In genomic region chr14:118848171-118848570, GRCm38 (mm10) we compare ENCODE assay signal across 24 mouse cellular contexts.
DNase-seq lines count a peak whose midpoint lies in the region; ATAC-seq and TF ChIP-seq lines count a peak whose summit lies in the region.
"Had no signal": no experiment of that assay in that cellular context is flagged by ENCODE, and none has a peak within 500 bp of the region (broad histone marks: within the 10 kb centered on the region; RNA-seq: fewer than 3 reads in every experiment).

No protein-coding gene starts in this region.

- no peaks in the 10 kb centered on the region for H3K36me3 ChIP-seq in liver, adult 2 months (ENCODE audit: control insufficient read depth, insufficient read depth, low read length)
- H3K36me3 ChIP-seq in intestine, postnatal 0 days (ENCODE audit: control insufficient read depth, insufficient read depth): no peaks in the 10 kb centered on the region
- H3K36me3 ChIP-seq in stomach, embryonic 16.5 days (ENCODE audit: control insufficient read depth, insufficient read depth, low read length): no peaks in the 10 kb centered on the region
- H3K36me3 ChIP-seq: embryonic facial prominence, embryonic 12.5 days; heart, embryonic 12.5 days; hindbrain, embryonic 10.5 days; limb, embryonic 15.5 days had no signal

- no peak overlapping the region for H3K27ac ChIP-seq in liver, adult 2 months (replicated peaks; ENCODE audit: insufficient read depth, low read depth, low read length)
- no peak overlapping the region for H3K27ac ChIP-seq in intestine, postnatal 0 days (ENCODE audit: low read depth, low read length)
- H3K27ac ChIP-seq in stomach, embryonic 16.5 days (ENCODE audit: low read length): peak overlapping the region; percentile 37
- H3K27ac ChIP-seq: embryonic facial prominence, embryonic 12.5 days; forebrain, embryonic 13.5 days; gastrocnemius, adult 2 months; hindbrain, embryonic 10.5 days; kidney, postnatal 0 days; left cerebral cortex, adult 2 months; limb, embryonic 15.5 days; macrophage had no signal

- no peak for TF ChIP-seq CTCF in liver, adult 2 months (IDR thresholded peaks at IDR 0.05; ENCODE audit: low read depth, low read length)
- no peak for TF ChIP-seq CTCF in intestine, postnatal 0 days (IDR thresholded peaks at IDR 0.05; ENCODE audit: low read depth)

- ATAC-seq in intestine, postnatal 0 days: peak; percentile 33; the same call in 1 of the 2 replicates
- ATAC-seq in stomach, embryonic 16.5 days (ENCODE audit: insufficient read depth, low FRiP score): 0 out of 2 replicates have a peak, but pooled peaks have one; percentile 43
- ATAC-seq: forebrain, embryonic 13.5 days had no signal

- no peak overlapping the region for H3K4me2 ChIP-seq in intestine, postnatal 0 days (replicated peaks; ENCODE audit: low read depth)
- no peak overlapping the region for H3K4me2 ChIP-seq in stomach, embryonic 16.5 days (ENCODE audit: low read depth, low read length)
- H3K4me2 ChIP-seq: embryonic facial prominence, embryonic 12.5 days; forebrain, embryonic 13.5 days; heart, embryonic 12.5 days; limb, embryonic 15.5 days had no signal

- WGBS in liver, adult 2 months: 21% methylated on average over 7 of the region's 7 CpGs
- WGBS in intestine, postnatal 0 days: 45% methylated on average over 7 of the region's 7 CpGs
- WGBS in stomach, embryonic 16.5 days: 59% methylated on average over 7 of the region's 7 CpGs

- peak; percentile 80 for DNase-seq in liver, adult 2 months (ENCODE audit: extremely low read depth, low read depth, low spot score)
- DNase-seq in liver: no peak
- DNase-seq in lung, postnatal 14 days: peak; percentile 40
- DNase-seq in MN1 (ENCODE audit: low spot score): no peak
- DNase-seq in gastrocnemius, postnatal 14 days: no peak
- no peak for DNase-seq in spleen, postnatal 14 days (ENCODE audit: low spot score in 2 of 2)
- DNase-seq: adrenal gland, postnatal 25 days; gastrocnemius, adult 2 months; heart, postnatal 10 days; kidney, adult 2 months; left cerebral cortex, postnatal 4 days; right cerebral cortex, adult 18-20 months; right cerebral cortex, postnatal 4 days; thymus, postnatal 14 days had no signal

- intact Hi-C loops in gastrocnemius, postnatal 14 days (cut with DNase I; ENCODE audit: low total_unique reads): no loop called here

- H3K4me1 ChIP-seq in liver, adult 2 months (ENCODE audit: control insufficient read depth, insufficient read depth, low read length): peaks cover 3% of the 10 kb centered on the region; the same call in 1 of the 2 replicates
- H3K4me1 ChIP-seq in intestine, postnatal 0 days (replicated peaks; ENCODE audit: control insufficient read depth, insufficient read depth, low read length): no peaks in the 10 kb centered on the region
- no peaks in the 10 kb centered on the region; the same call in none of the 2 replicates for H3K4me1 ChIP-seq in stomach, embryonic 16.5 days (ENCODE audit: control insufficient read depth, insufficient read depth, low read length)
- H3K4me1 ChIP-seq: embryonic facial prominence, embryonic 12.5 days; heart, embryonic 12.5 days; hindbrain, embryonic 10.5 days; limb, embryonic 15.5 days had no signal

- H3K79me2 ChIP-seq in liver, adult 2 months (ENCODE audit: control insufficient read depth, insufficient read depth, low read length): no peaks in the 10 kb centered on the region

- no peak overlapping the region for H3K9ac ChIP-seq in liver, adult 2 months (ENCODE audit: low read depth, low read length)
- H3K9ac ChIP-seq in intestine, postnatal 0 days (ENCODE audit: low read depth, low read length): no peak overlapping the region
- no peak overlapping the region for H3K9ac ChIP-seq in stomach, embryonic 16.5 days (ENCODE audit: low read length)
- H3K9ac ChIP-seq: embryonic facial prominence, embryonic 12.5 days; forebrain, embryonic 13.5 days; heart, embryonic 12.5 days; limb, embryonic 15.5 days had no signal

- no peaks in the 10 kb centered on the region for H3K27me3 ChIP-seq in liver, adult 2 months (ENCODE audit: control insufficient read depth, insufficient read depth, low read length)
- no peaks in the 10 kb centered on the region for H3K27me3 ChIP-seq in intestine, postnatal 0 days (replicated peaks; ENCODE audit: control insufficient read depth, insufficient read depth, low read length)
- no peaks in the 10 kb centered on the region for H3K27me3 ChIP-seq in stomach, embryonic 16.5 days (ENCODE audit: control insufficient read depth, insufficient read depth, low read length)
- H3K27me3 ChIP-seq: embryonic facial prominence, embryonic 12.5 days; limb, embryonic 15.5 days had no signal

- H3K4me3 ChIP-seq in liver, adult 2 months (ENCODE audit: insufficient read depth, low read depth, low read length): no peak overlapping the region
- H3K4me3 ChIP-seq in intestine, postnatal 0 days (ENCODE audit: low read depth, low read length): no peak overlapping the region
- H3K4me3 ChIP-seq in stomach, embryonic 16.5 days (replicated peaks; ENCODE audit: low read length): no peak overlapping the region
- H3K4me3 ChIP-seq: embryonic facial prominence, embryonic 12.5 days; forebrain, embryonic 13.5 days; gastrocnemius, adult 2 months; heart, embryonic 12.5 days; hindbrain, embryonic 10.5 days; left cerebral cortex, adult 2 months; limb, embryonic 15.5 days had no signal

- no peak for TF ChIP-seq POLR2A in liver, adult 2 months (IDR thresholded peaks at IDR 0.05; ENCODE audit: extremely low read depth, insufficient read depth, low read length)

- no peaks in the 10 kb centered on the region for H3K9me3 ChIP-seq in intestine, postnatal 0 days (ENCODE audit: control insufficient read depth)
- no peaks in the 10 kb centered on the region for H3K9me3 ChIP-seq in stomach, embryonic 16.5 days (replicated peaks; ENCODE audit: control insufficient read depth, low read length)
- H3K9me3 ChIP-seq: embryonic facial prominence, embryonic 12.5 days; forebrain, embryonic 13.5 days; heart, embryonic 12.5 days; hindbrain, embryonic 10.5 days; limb, embryonic 15.5 days had no signal

Comparison
In these comparisons a context has a peak if more than half of its experiments do, and no peak if none do; other contexts are left out.
1. DNase-seq: peak in liver, adult 2 months (single experiment) and lung, postnatal 14 days (single experiment); none in liver (single experiment), MN1 (single experiment), gastrocnemius, postnatal 14 days (single experiment) and spleen, postnatal 14 days (0 of 2).